Mouse (Mus musculus): ENCODE results near the gene Gm10945.

Gene Gm10945

GRCm38 (mm10) chr10:6761287-6761811 is at the start of gene Gm10945:
Gene Gm10945, minus strand, starts transcription at chr10:6761761.
- DNase-seq (ENCODE audit: low read depth, low spot score), result no peak

DNA sequence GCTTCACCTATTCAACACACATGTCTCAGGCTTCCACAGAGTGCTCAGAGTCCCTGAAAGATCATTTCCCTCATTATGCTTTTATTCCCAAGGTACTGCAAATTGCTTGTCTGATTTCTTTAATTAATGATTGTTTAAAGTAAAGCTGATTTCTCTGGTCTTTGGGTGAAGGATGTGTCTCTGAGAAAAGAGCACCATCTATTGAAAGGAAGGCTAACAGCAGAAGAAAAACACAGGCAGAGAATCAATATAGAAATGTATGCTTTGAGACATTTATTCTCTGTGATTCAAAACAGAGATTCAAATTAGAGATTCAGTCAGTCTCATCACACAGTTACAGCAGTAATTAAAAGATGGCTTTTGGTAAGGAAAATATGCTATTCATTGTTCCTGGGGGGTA is 28.7 kb upstream of the Gm10945 start:
- no peak for DNase-seq (ENCODE audit: low read depth, low spot score)

DNA sequence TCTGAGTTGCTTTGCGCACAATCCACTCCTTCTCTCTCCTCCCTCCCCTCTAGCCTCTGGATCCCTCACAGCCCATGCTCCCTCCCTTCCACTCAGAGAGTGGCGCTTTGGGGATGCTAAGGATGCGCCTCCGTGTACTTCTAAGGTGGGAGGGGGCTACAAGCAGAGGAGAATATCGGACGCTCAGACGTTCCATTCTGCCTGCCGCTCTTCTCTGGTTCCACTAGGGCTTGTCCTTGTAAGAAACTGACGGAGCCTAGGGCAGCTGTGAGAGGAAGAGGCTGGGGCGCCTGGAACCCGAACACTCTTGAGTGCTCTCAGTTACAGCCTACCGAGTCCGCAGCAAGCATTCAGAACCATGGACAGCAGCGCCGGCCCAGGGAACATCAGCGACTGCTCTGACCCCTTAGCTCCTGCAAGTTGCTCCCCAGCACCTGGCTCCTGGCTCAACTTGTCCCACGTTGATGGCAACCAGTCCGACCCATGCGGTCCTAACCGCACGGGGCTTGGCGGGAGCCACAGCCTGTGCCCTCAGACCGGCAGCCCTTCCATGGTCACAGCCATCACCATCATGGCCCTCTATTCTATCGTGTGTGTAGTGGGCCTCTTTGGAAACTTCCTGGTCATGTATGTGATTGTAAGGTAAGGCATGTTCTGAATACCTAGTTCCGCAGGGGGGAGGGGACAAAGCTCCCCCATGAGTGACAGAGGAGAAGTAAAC is 27.1 kb upstream of the Gm10945 start:
- DNase-seq (ENCODE audit: low read depth, low spot score), result no peak

- DNase-seq (ENCODE audit: low read depth, low spot score), result no peak
Observed at GRCm38 (mm10) chr10:6758206-6758605, 3.4 kb downstream of the Gm10945 start, which contains the start of gene Oprm1. Gene Oprm1, plus strand, starts transcription at chr10:6758506.

DNA sequence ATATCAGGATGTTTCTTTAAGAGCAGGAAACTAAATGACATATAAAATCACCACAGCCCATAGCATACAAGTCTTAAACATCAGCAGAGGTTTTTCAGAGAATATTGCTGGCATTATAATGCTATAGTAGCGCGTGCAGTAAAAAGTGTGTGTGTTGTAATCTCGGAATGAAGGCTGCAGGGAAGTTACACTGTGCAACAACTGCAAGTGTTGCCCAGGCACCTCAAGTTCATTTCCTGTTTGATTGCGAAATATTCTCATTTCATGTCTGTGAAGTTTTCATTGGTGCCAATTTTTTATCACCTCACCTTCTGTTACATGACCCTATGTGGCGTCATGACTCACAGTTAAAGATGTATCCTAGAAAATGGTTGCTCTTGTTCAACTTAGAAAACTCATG is 8.2 kb downstream of the Gm10945 start:
- DNase-seq (ENCODE audit: low read depth, low spot score), result no peak

DNA sequence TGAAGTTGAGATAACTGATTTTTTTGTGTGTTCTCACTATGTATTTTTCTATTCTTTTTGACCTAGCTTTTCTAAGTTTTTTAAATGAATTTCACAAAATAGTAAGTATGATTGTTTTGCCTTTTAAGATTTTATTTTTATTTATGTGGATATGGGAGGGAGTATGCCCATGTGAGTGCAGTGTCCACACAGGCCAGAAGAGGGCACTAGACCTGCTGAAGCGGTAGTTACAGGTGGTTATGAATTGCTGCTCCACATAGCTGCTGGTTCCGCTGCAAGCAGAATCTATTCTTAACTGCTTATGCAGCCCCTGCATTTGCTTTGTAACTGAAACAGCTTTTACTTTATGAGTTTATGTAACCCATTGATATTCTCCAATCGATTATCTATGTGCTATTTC is 33.1 kb downstream of the Gm10945 start:
- no peak for DNase-seq (ENCODE audit: low read depth, low spot score)

DNA sequence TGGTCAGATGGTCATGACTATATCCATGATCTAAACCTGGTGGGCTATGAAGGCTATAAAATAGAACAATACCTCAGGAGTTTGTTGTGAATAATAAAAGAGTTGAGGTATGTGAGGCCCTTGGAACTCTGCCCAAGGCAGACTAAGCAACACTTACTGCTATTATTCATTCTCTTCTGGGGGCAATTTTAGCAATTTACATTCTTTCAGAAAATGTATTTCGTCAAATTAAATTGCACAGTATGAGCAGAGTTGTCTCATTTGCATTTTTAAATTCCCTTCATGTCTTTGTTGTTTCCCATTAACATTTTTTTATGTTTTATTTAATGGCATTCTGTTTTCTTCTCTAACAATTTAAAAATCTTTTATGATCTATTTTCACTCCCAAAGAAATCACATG is 37.8 kb downstream of the Gm10945 start:
- no peak for DNase-seq (ENCODE audit: low read depth, low spot score)

DNA sequence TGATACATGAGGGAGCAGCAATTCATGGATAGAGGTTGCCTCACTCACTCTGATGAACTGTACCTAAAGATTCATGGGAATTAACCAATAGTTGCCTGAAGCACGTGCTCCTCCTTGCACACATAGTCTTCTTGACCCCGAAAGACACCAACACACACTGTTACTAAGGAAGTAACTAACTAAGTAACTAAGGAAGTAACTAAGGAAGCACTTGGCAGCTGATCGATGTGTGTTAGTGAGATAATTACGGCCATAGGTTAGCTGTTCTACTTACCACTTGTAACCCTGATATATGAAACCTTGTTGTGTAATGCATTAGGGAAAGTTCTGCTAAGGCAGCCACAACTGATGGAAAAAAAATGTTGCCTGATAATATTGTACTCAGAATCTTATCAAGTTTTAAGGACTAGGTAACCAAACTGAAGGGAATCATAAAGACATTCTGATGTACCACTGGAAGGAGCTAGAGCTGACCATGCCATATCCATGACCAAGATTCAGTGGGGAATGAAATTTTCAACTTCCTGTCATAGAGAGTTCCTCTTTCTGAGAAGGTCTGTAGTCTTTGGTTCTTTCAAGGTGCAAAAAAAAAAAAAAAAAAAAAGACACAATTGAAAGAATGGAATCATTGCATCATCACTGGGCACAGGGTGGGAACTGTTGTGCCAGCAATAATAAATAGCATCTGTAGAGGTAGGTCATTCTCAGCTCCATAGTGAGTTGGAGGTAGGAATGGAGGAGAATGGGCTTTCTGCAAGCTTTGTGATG is 44.2 kb downstream of the Gm10945 start:
- DNase-seq (ENCODE audit: low read depth, low spot score), result no peak

DNA sequence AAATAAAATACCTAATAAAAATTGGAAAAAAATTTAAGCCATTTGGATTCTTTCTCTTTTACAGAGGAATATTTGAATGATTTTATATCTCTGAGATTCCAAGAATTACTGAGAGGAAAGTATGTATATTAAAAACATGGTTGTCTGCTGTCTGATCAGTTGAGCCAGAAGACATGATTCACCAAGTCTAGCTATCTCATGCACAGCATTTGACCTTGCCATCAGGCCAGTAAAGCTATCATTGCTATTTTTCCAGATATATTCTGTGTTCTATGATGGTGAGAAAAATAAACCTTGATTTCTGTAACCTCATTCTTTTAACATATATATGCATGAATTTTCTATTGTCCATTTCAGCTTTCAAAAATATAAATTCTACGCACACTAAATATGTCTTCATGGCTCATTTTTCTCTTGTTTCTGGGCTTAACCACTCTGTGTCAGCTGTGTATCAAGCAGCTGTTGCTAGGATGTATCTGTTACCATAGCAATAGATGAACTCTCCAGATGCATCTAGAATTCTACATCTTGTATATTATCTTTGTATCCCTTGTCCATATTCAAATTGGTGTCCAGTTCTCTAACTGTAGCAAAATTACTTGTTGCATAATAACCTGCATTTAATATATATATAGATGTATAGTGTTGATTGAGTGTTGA is 56.2 kb downstream of the Gm10945 start:
- no peak for DNase-seq (ENCODE audit: low read depth, low spot score)

GRCm38 (mm10) chr10:6694218-6694850 is 67.2 kb downstream of the Gm10945 start:
- no peak for DNase-seq (ENCODE audit: low read depth, low spot score)
